Mouse (Mus musculus) lung, postnatal 0 days (tissue): ENCODE measurements around the gene Ilf2.

ENCODE experiments used
- CTCF ChIP-seq: IDR thresholded peaks from 2 replicates; pipeline ENCODE4 v1.5.1; 2016; ENCODE audit warnings: antibody characterized with exemption, mild to moderate bottlenecking
- EP300 ChIP-seq: IDR thresholded peaks from 2 replicates; pipeline ENCODE4 v1.6.1; 2016; ENCODE audit warnings: antibody characterized with exemption, mild to moderate bottlenecking, control low read depth

DNA sequence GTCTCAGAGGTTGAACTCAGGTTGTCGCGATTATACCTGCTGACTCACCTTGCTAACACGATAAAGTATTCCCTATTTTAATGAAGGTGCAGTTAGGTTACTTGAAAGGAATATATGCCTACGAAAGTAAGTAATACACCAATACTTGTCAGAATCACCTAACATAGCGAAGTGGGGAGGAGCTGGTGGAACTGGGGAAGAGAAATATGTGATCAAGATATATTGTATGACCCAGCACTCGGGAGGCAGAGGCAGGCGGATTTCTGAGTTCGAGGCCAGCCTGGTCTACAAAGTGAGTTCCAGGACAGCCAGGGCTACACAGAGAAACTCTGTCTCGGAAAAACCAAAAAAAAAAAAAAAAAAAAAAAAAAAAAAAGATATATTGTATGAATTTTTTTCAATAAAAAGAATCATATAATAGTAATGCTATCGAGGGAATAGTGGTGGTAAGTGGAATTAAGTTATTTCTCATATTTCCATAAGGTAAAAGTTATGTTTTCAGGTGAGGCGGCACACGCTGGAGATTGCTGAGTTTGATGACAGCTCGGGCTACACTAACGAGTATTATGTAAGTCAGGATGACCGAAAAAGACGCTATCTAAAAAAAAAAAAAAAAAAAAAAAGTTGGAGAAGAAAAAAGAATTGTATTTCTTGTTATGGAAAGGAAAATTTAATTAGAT is 635 bp upstream of the Ilf2 start:
- no peak for TF ChIP-seq CTCF
- TF ChIP-seq EP300 = no peak
